Mouse (Mus musculus): Measurements from ENCODE around the gene Tbc1d2b.

Tbc1d2b gene

GRCm38 (mm10) chr9:90204396-90204915 lies 66.1 kb downstream of the Tbc1d2b start:
- DNase-seq (ENCODE audit: low read depth, low spot score), result no peak

- no peak for DNase-seq (ENCODE audit: low read depth, low spot score)
Measured at GRCm38 (mm10) chr9:90203233-90203632, 67.4 kb downstream of the Tbc1d2b start.

GRCm38 (mm10) chr9:90201541-90201940 lies 69.1 kb downstream of the Tbc1d2b start:
- DNase-seq (ENCODE audit: low read depth, low spot score), result no peak

GRCm38 (mm10) chr9:90201096-90201495 lies 69.5 kb downstream of the Tbc1d2b start:
- DNase-seq (ENCODE audit: low read depth, low spot score), result no peak

GRCm38 (mm10) chr9:90200501-90200900 lies 70.1 kb downstream of the Tbc1d2b start:
- no peak for DNase-seq (ENCODE audit: low read depth, low spot score)

- DNase-seq (ENCODE audit: low read depth, low spot score), result no peak
Measured at GRCm38 (mm10) chr9:90199611-90200010, 71.0 kb downstream of the Tbc1d2b start.

- no peak for DNase-seq (ENCODE audit: low read depth, low spot score)
Measured at GRCm38 (mm10) chr9:90198531-90199449, 71.8 kb downstream of the Tbc1d2b start.

GRCm38 (mm10) chr9:90197866-90198383 lies 72.7 kb downstream of the Tbc1d2b start:
- no peak for DNase-seq (ENCODE audit: low read depth, low spot score)

- no peak for DNase-seq (ENCODE audit: low read depth, low spot score)
Measured at GRCm38 (mm10) chr9:90197116-90197665, 73.4 kb downstream of the Tbc1d2b start.

GRCm38 (mm10) chr9:90196262-90196661 lies 74.3 kb downstream of the Tbc1d2b start:
- DNase-seq (ENCODE audit: low read depth, low spot score), result no peak

GRCm38 (mm10) chr9:90195000-90195399 lies 75.6 kb downstream of the Tbc1d2b start:
- DNase-seq (ENCODE audit: low read depth, low spot score), result no peak

- DNase-seq (ENCODE audit: low read depth, low spot score), result no peak
Measured at GRCm38 (mm10) chr9:90189391-90189790, 81.2 kb downstream of the Tbc1d2b start.

- DNase-seq (ENCODE audit: low read depth, low spot score), result no peak
Measured at GRCm38 (mm10) chr9:90188893-90189292, 81.7 kb downstream of the Tbc1d2b start.

- DNase-seq (ENCODE audit: low read depth, low spot score), result no peak
Measured at GRCm38 (mm10) chr9:90185356-90185910, 85.2 kb downstream of the Tbc1d2b start.

GRCm38 (mm10) chr9:90184116-90184515 lies 86.5 kb downstream of the Tbc1d2b start:
- no peak for DNase-seq (ENCODE audit: low read depth, low spot score)

GRCm38 (mm10) chr9:90183550-90183949 lies 87.1 kb downstream of the Tbc1d2b start:
- no peak for DNase-seq (ENCODE audit: low read depth, low spot score)

- DNase-seq (ENCODE audit: low read depth, low spot score), result no peak
Measured at GRCm38 (mm10) chr9:90182636-90183421, 87.8 kb downstream of the Tbc1d2b start.

- no peak for DNase-seq (ENCODE audit: low read depth, low spot score)
Measured at GRCm38 (mm10) chr9:90181656-90182388, 88.8 kb downstream of the Tbc1d2b start.

- DNase-seq (ENCODE audit: low read depth, low spot score), result no peak
Measured at GRCm38 (mm10) chr9:90179409-90179808, 91.2 kb downstream of the Tbc1d2b start.

GRCm38 (mm10) chr9:90173330-90173729 lies 97.3 kb downstream of the Tbc1d2b start:
- no peak for DNase-seq (ENCODE audit: low read depth, low spot score)
